Mouse (Mus musculus): ENCODE data around the gene Fam126a. TPM values are rescaled to one million over a fixed set of nuclear protein-coding genes. Genes with fewer than 3 reads are reported as not detected.

The Fam126a gene
- polyA plus RNA-seq, 1 experiment from 2014 or later, result 24.0 TPM

GRCm38 (mm10) chr5:24044387-24044786 is 13.9 kb upstream of the Fam126a start:
- Histone ChIP-seq H3K9me3 (ENCODE audit: control insufficient read depth, low read length) (no peaks in the 10 kb centered on the region), H3K27me3 (replicated peaks; ENCODE audit: control insufficient read depth, insufficient read depth, low read length) (no peaks in the 10 kb centered on the region), H3K4me2 (ENCODE audit: low read length) (no peak overlapping the region), H3K36me3 (ENCODE audit: control insufficient read depth, insufficient read depth, low read length) (no peaks in the 10 kb centered on the region), H3K4me3 (ENCODE audit: low read length) (no peak overlapping the region), H3K9ac (ENCODE audit: low read depth, low read length) (no peak overlapping the region), H3K27ac (ENCODE audit: low read depth, low read length) (no peak overlapping the region), H3K4me1 (ENCODE audit: control insufficient read depth, insufficient read depth, low read depth, low read length) (no peaks in the 10 kb centered on the region; the same call in 1 of the 2 replicates)
- ATAC-seq, result no peak
- 44% methylated on average over 1 of the region's 1 CpGs for WGBS

GRCm38 (mm10) chr5:24043367-24043766 is 12.9 kb upstream of the Fam126a start:
- WGBS, result 87% methylated on average over 2 of the region's 2 CpGs
- no peak overlapping the region for H3K4me3 ChIP-seq (ENCODE audit: low read length)
- H3K9ac ChIP-seq (ENCODE audit: low read depth, low read length), result no peak overlapping the region
- H3K27me3 ChIP-seq (replicated peaks; ENCODE audit: control insufficient read depth, insufficient read depth, low read length), result no peaks in the 10 kb centered on the region
- H3K9me3 ChIP-seq (ENCODE audit: control insufficient read depth, low read length), result no peaks in the 10 kb centered on the region
- H3K4me1 ChIP-seq (ENCODE audit: control insufficient read depth, insufficient read depth, low read depth, low read length), result no peaks in the 10 kb centered on the region; the same call in 1 of the 2 replicates
- H3K36me3 ChIP-seq (ENCODE audit: control insufficient read depth, insufficient read depth, low read length), result no peaks in the 10 kb centered on the region
- H3K4me2 ChIP-seq (ENCODE audit: low read length), result no peak overlapping the region
- no peak for ATAC-seq
- H3K27ac ChIP-seq (ENCODE audit: low read depth, low read length), result no peak overlapping the region

- no peak overlapping the region for H3K4me3 ChIP-seq (ENCODE audit: low read length)
- no peak for ATAC-seq
- H3K27ac ChIP-seq (ENCODE audit: low read depth, low read length), result no peak overlapping the region
- 83% methylated on average over 4 of the region's 4 CpGs for WGBS
- no peaks in the 10 kb centered on the region for H3K9me3 ChIP-seq (ENCODE audit: control insufficient read depth, low read length)
- no peak overlapping the region for H3K4me2 ChIP-seq (ENCODE audit: low read length)
- no peak overlapping the region for H3K9ac ChIP-seq (ENCODE audit: low read depth, low read length)
- H3K4me1 ChIP-seq (ENCODE audit: control insufficient read depth, insufficient read depth, low read depth, low read length), result no peaks in the 10 kb centered on the region; the same call in 1 of the 2 replicates
- H3K36me3 ChIP-seq (ENCODE audit: control insufficient read depth, insufficient read depth, low read length), result no peaks in the 10 kb centered on the region
- H3K27me3 ChIP-seq (replicated peaks; ENCODE audit: control insufficient read depth, insufficient read depth, low read length), result no peaks in the 10 kb centered on the region
Observed at GRCm38 (mm10) chr5:24041341-24041852, 10.9 kb upstream of the Fam126a start.

- Histone ChIP-seq H3K9me3 (ENCODE audit: control insufficient read depth, low read length) (no peaks in the 10 kb centered on the region), H3K4me3 (ENCODE audit: low read length) (no peak overlapping the region), H3K27ac (ENCODE audit: low read depth, low read length) (no peak overlapping the region), H3K27me3 (replicated peaks; ENCODE audit: control insufficient read depth, insufficient read depth, low read length) (no peaks in the 10 kb centered on the region), H3K9ac (ENCODE audit: low read depth, low read length) (no peak overlapping the region), H3K4me2 (ENCODE audit: low read length) (no peak overlapping the region), H3K4me1 (ENCODE audit: control insufficient read depth, insufficient read depth, low read depth, low read length) (no peaks in the 10 kb centered on the region), H3K36me3 (ENCODE audit: control insufficient read depth, insufficient read depth, low read length) (no peaks in the 10 kb centered on the region)
- ATAC-seq, result no peak
Observed at GRCm38 (mm10) chr5:24040601-24041000, 10.1 kb upstream of the Fam126a start.

- WGBS, result 90% methylated on average over 5 of the region's 5 CpGs
- Histone ChIP-seq H3K9ac (ENCODE audit: low read depth, low read length) (no peak overlapping the region), H3K9me3 (ENCODE audit: control insufficient read depth, low read length) (no peaks in the 10 kb centered on the region), H3K4me3 (ENCODE audit: low read length) (no peak overlapping the region), H3K4me2 (ENCODE audit: low read length) (no peak overlapping the region), H3K27me3 (replicated peaks; ENCODE audit: control insufficient read depth, insufficient read depth, low read length) (no peaks in the 10 kb centered on the region), H3K4me1 (ENCODE audit: control insufficient read depth, insufficient read depth, low read depth, low read length) (no peaks in the 10 kb centered on the region), H3K27ac (ENCODE audit: low read depth, low read length) (no peak overlapping the region), H3K36me3 (ENCODE audit: control insufficient read depth, insufficient read depth, low read length) (no peaks in the 10 kb centered on the region)
- ATAC-seq, result no peak
Observed at GRCm38 (mm10) chr5:24039423-24039822, 8.9 kb upstream of the Fam126a start.

GRCm38 (mm10) chr5:24038819-24039218 is 8.3 kb upstream of the Fam126a start:
- Histone ChIP-seq H3K27me3 (replicated peaks; ENCODE audit: control insufficient read depth, insufficient read depth, low read length) (no peaks in the 10 kb centered on the region), H3K4me1 (ENCODE audit: control insufficient read depth, insufficient read depth, low read depth, low read length) (no peaks in the 10 kb centered on the region), H3K4me3 (ENCODE audit: low read length) (no peak overlapping the region), H3K36me3 (ENCODE audit: control insufficient read depth, insufficient read depth, low read length) (no peaks in the 10 kb centered on the region), H3K9ac (ENCODE audit: low read depth, low read length) (no peak overlapping the region), H3K4me2 (ENCODE audit: low read length) (no peak overlapping the region), H3K9me3 (ENCODE audit: control insufficient read depth, low read length) (no peaks in the 10 kb centered on the region), H3K27ac (ENCODE audit: low read depth, low read length) (no peak overlapping the region)
- 65% methylated on average over 5 of the region's 5 CpGs for whole genome bisulfite sequencing
- no peak for ATAC-seq

- Histone ChIP-seq H3K4me2 (ENCODE audit: low read length) (no peak overlapping the region), H3K9me3 (ENCODE audit: control insufficient read depth, low read length) (no peaks in the 10 kb centered on the region), H3K27ac (ENCODE audit: low read depth, low read length) (no peak overlapping the region), H3K36me3 (ENCODE audit: control insufficient read depth, insufficient read depth, low read length) (no peaks in the 10 kb centered on the region), H3K9ac (ENCODE audit: low read depth, low read length) (no peak overlapping the region), H3K4me1 (ENCODE audit: control insufficient read depth, insufficient read depth, low read depth, low read length) (no peaks in the 10 kb centered on the region), H3K27me3 (replicated peaks; ENCODE audit: control insufficient read depth, insufficient read depth, low read length) (no peaks in the 10 kb centered on the region), H3K4me3 (ENCODE audit: low read length) (no peak overlapping the region)
- ATAC-seq, result no peak
- 82% methylated on average over 2 of the region's 2 CpGs for WGBS
Observed at GRCm38 (mm10) chr5:24038190-24038589, 7.7 kb upstream of the Fam126a start.

GRCm38 (mm10) chr5:24036731-24037130 is 6.2 kb upstream of the Fam126a start:
- no peaks in the 10 kb centered on the region for H3K27me3 ChIP-seq (replicated peaks; ENCODE audit: control insufficient read depth, insufficient read depth, low read length)
- no peaks in the 10 kb centered on the region for H3K4me1 ChIP-seq (ENCODE audit: control insufficient read depth, insufficient read depth, low read depth, low read length)
- ATAC-seq, result no peak
- no peaks in the 10 kb centered on the region for H3K9me3 ChIP-seq (ENCODE audit: control insufficient read depth, low read length)
- no peak overlapping the region for H3K27ac ChIP-seq (ENCODE audit: low read depth, low read length)
- no peaks in the 10 kb centered on the region for H3K36me3 ChIP-seq (ENCODE audit: control insufficient read depth, insufficient read depth, low read length)
- 84% methylated on average over 6 of the region's 6 CpGs for WGBS
- no peak overlapping the region for H3K4me3 ChIP-seq (ENCODE audit: low read length)
- no peak overlapping the region for H3K4me2 ChIP-seq (ENCODE audit: low read length)
- no peak overlapping the region for H3K9ac ChIP-seq (ENCODE audit: low read depth, low read length)

- 58% methylated on average over 3 of the region's 3 CpGs for WGBS
- ATAC-seq, result no peak
- no peaks in the 10 kb centered on the region for H3K4me1 ChIP-seq (ENCODE audit: control insufficient read depth, insufficient read depth, low read depth, low read length)
- H3K36me3 ChIP-seq (ENCODE audit: control insufficient read depth, insufficient read depth, low read length), result no peaks in the 10 kb centered on the region
- no peaks in the 10 kb centered on the region for H3K9me3 ChIP-seq (ENCODE audit: control insufficient read depth, low read length)
- H3K4me3 ChIP-seq (ENCODE audit: low read length), result no peak overlapping the region
- no peak overlapping the region for H3K9ac ChIP-seq (ENCODE audit: low read depth, low read length)
- H3K4me2 ChIP-seq (ENCODE audit: low read length), result no peak overlapping the region
- no peak overlapping the region for H3K27ac ChIP-seq (ENCODE audit: low read depth, low read length)
- H3K27me3 ChIP-seq (replicated peaks; ENCODE audit: control insufficient read depth, insufficient read depth, low read length), result no peaks in the 10 kb centered on the region
Observed at GRCm38 (mm10) chr5:24034970-24035369, 4.5 kb upstream of the Fam126a start.

GRCm38 (mm10) chr5:24034091-24034490 is 3.6 kb upstream of the Fam126a start:
- WGBS, result 80% methylated on average over 1 of the region's 1 CpGs
- H3K27me3 ChIP-seq (replicated peaks; ENCODE audit: control insufficient read depth, insufficient read depth, low read length), result no peaks in the 10 kb centered on the region
- H3K36me3 ChIP-seq (ENCODE audit: control insufficient read depth, insufficient read depth, low read length), result no peaks in the 10 kb centered on the region
- peaks cover 3% of the 10 kb centered on the region for H3K4me1 ChIP-seq (ENCODE audit: control insufficient read depth, insufficient read depth, low read depth, low read length)
- H3K27ac ChIP-seq (ENCODE audit: low read depth, low read length), result no peak overlapping the region
- no peak overlapping the region for H3K4me3 ChIP-seq (ENCODE audit: low read length)
- H3K9ac ChIP-seq (ENCODE audit: low read depth, low read length), result no peak overlapping the region
- no peak overlapping the region for H3K4me2 ChIP-seq (ENCODE audit: low read length)
- ATAC-seq, result no peak
- H3K9me3 ChIP-seq (ENCODE audit: control insufficient read depth, low read length), result no peaks in the 10 kb centered on the region

All from hindbrain, embryonic 16.5 days (tissue).